Mouse (Mus musculus): ENCODE results near the gene Nek7.

Gene Nek7

GRCm38 (mm10) chr1:138507446-138508043, 112.4 kb downstream of the Nek7 start:
- no peak for DNase-seq

GRCm38 (mm10) chr1:138507014-138507413, 112.9 kb downstream of the Nek7 start:
- DNase-seq, result no peak

GRCm38 (mm10) chr1:138504228-138504627, 115.7 kb downstream of the Nek7 start:
- no peak for DNase-seq

GRCm38 (mm10) chr1:138500691-138501090, 119.2 kb downstream of the Nek7 start:
- DNase-seq, result no peak

- no peak for DNase-seq
Observed at GRCm38 (mm10) chr1:138500155-138500554, 119.8 kb downstream of the Nek7 start.

GRCm38 (mm10) chr1:138499461-138499860, 120.5 kb downstream of the Nek7 start:
- no peak for DNase-seq

- DNase-seq, result no peak
Observed at GRCm38 (mm10) chr1:138491382-138492097, 128.4 kb downstream of the Nek7 start.

- peak; percentile 16 for DNase-seq
Observed at GRCm38 (mm10) chr1:138487569-138487968, 132.4 kb downstream of the Nek7 start.

GRCm38 (mm10) chr1:138480694-138481093, 139.2 kb downstream of the Nek7 start:
- no peak for DNase-seq

- no peak for DNase-seq
Observed at GRCm38 (mm10) chr1:138465352-138465751, 154.6 kb downstream of the Nek7 start.

- DNase-seq, result no peak
Observed at GRCm38 (mm10) chr1:138461425-138461824, 158.5 kb downstream of the Nek7 start.

- no peak for DNase-seq
Observed at GRCm38 (mm10) chr1:138449476-138449851, 170.5 kb downstream of the Nek7 start.

GRCm38 (mm10) chr1:138448635-138449475, 171.1 kb downstream of the Nek7 start:
- no peak for DNase-seq

- no peak for DNase-seq
Observed at GRCm38 (mm10) chr1:138446846-138447245, 173.1 kb downstream of the Nek7 start.

Data from thymus, postnatal 25 days (tissue).